In the genomic region with DNA sequence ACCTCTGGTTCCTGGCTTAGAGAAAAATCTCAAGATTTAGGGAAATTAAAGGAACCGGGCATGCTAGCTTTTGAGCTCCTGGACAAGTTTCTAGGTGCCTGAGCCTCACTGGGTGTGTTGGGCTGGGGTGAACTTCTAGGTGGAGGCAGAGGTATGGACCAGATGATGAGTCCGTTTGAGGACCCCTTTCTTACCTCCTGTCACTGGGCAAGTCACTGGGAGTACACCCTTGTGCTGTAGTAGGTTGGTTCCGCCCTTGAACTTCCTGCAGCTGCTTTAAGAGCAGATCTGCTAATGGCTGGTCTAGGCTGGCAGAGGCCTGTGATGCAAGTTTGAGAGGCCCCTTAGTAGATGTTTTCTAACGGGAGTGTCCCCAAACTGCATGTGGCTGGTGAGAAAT, we compare ENCODE assay signal across 8 mouse cellular contexts. TPM values are rescaled to one million over a fixed set of nuclear protein-coding genes. Genes with fewer than 3 reads are reported as not detected.
A peak's percentile ranks its signal among the peaks of the same experiment; 100 is the strongest.
DNase-seq lines count a peak whose midpoint lies in the region; ATAC-seq and TF ChIP-seq lines count a peak whose summit lies in the region.

No protein-coding gene starts in this region.

- H3K4me2 ChIP-seq in forebrain, embryonic 16.5 days (ENCODE audit: low read length), result peak overlapping the region; percentile 86
- peak overlapping the region; percentile 96 for H3K4me2 ChIP-seq in intestine, postnatal 0 days (replicated peaks; ENCODE audit: low read depth)
- H3K4me2 ChIP-seq in neural tube, embryonic 15.5 days, result peak overlapping the region; percentile 83

- H3K4me1 ChIP-seq in forebrain, embryonic 16.5 days (replicated peaks; ENCODE audit: control insufficient read depth, insufficient read depth, low read length), result peaks cover 19% of the 10 kb centered on the region
- peaks cover 5% of the 10 kb centered on the region for H3K4me1 ChIP-seq in intestine, postnatal 0 days (replicated peaks; ENCODE audit: control insufficient read depth, insufficient read depth, low read length)
- peaks cover 31% of the 10 kb centered on the region for H3K4me1 ChIP-seq in neural tube, embryonic 15.5 days

- ATAC-seq in forebrain, embryonic 16.5 days, result no peak
- peak; percentile 37 for ATAC-seq in intestine, postnatal 0 days
- no peak for ATAC-seq in neural tube, embryonic 15.5 days (ENCODE audit: low FRiP score)

- 47% methylated on average over 4 of the region's 4 CpGs for WGBS in forebrain, embryonic 16.5 days
- 40% methylated on average over 4 of the region's 4 CpGs for WGBS in intestine, postnatal 0 days
- 45% methylated on average over 4 of the region's 4 CpGs for WGBS in neural tube, embryonic 15.5 days

- DNase-seq in right cerebral cortex, adult 2 months (ENCODE audit: low spot score in 2 of 2), result peak; percentile 32 to 36
- DNase-seq in right cerebral cortex, postnatal 4 days, result no peak
- peak; percentile 55 to 64 for DNase-seq in lung, adult 18-20 months
- DNase-seq in gastrocnemius, postnatal 10 days, result no peak
- DNase-seq in left cerebral cortex, adult 8-10 months (ENCODE audit: low spot score in 2 of 2), result no peak

- TF ChIP-seq CTCF in intestine, postnatal 0 days (IDR thresholded peaks at IDR 0.05; ENCODE audit: low read depth), result no peak

- H3K27ac ChIP-seq in forebrain, embryonic 16.5 days (ENCODE audit: low read length), result no peak overlapping the region
- peak overlapping the region; percentile 23 for H3K27ac ChIP-seq in intestine, postnatal 0 days (ENCODE audit: low read depth, low read length)
- 0 out of 2 replicates have a peak overlapping the region, but pooled peaks have one; percentile 35 for H3K27ac ChIP-seq in neural tube, embryonic 15.5 days (replicated peaks)

- no peaks in the 10 kb centered on the region for H3K9me3 ChIP-seq in forebrain, embryonic 16.5 days (ENCODE audit: control insufficient read depth, low read length)
- H3K9me3 ChIP-seq in intestine, postnatal 0 days (ENCODE audit: control insufficient read depth), result no peaks in the 10 kb centered on the region
- no peaks in the 10 kb centered on the region for H3K9me3 ChIP-seq in neural tube, embryonic 15.5 days (replicated peaks)

- H3K27me3 ChIP-seq in forebrain, embryonic 16.5 days (replicated peaks; ENCODE audit: control insufficient read depth, insufficient read depth, low read length), result no peaks in the 10 kb centered on the region
- no peaks in the 10 kb centered on the region for H3K27me3 ChIP-seq in intestine, postnatal 0 days (replicated peaks; ENCODE audit: control insufficient read depth, insufficient read depth, low read length)
- H3K27me3 ChIP-seq in neural tube, embryonic 15.5 days (replicated peaks), result no peaks in the 10 kb centered on the region

- H3K9ac ChIP-seq in forebrain, embryonic 16.5 days (replicated peaks; ENCODE audit: low read depth, low read length), result peak overlapping the region; percentile 75
- H3K9ac ChIP-seq in intestine, postnatal 0 days (ENCODE audit: low read depth, low read length), result peak overlapping the region; percentile 78
- peak overlapping the region; percentile 68 for H3K9ac ChIP-seq in neural tube, embryonic 15.5 days (replicated peaks)

- no peaks in the 10 kb centered on the region for H3K36me3 ChIP-seq in forebrain, embryonic 16.5 days (ENCODE audit: control insufficient read depth, insufficient read depth)
- H3K36me3 ChIP-seq in intestine, postnatal 0 days (ENCODE audit: control insufficient read depth, insufficient read depth), result no peaks in the 10 kb centered on the region
- no peaks in the 10 kb centered on the region for H3K36me3 ChIP-seq in neural tube, embryonic 15.5 days

- peak overlapping the region; percentile 59 for H3K4me3 ChIP-seq in forebrain, embryonic 16.5 days (replicated peaks; ENCODE audit: low read length)
- H3K4me3 ChIP-seq in intestine, postnatal 0 days (ENCODE audit: low read depth, low read length), result peak overlapping the region; percentile 57
- H3K4me3 ChIP-seq in neural tube, embryonic 15.5 days (replicated peaks), result peak overlapping the region; percentile 50

RNA-seq across cellular contexts. Expression of a gene that starts 1.1 kb away (rescaled TPM):
- polyA plus RNA-seq in forebrain, embryonic 16.5 days (2015; fragmentation: Nextera tagmentation; extraction: Ambion mirVana), result 6.2 and 8.5 TPM in 2 replicates
- 7.0 and 7.4 TPM in 2 replicates for polyA plus RNA-seq in intestine, postnatal 0 days (2015; fragmentation: Nextera tagmentation; extraction: Ambion mirVana)
- 12.0 and 12.6 TPM in 2 replicates for polyA plus RNA-seq in neural tube, embryonic 15.5 days (2015; fragmentation: Nextera tagmentation; extraction: Ambion mirVana)
- 1 to 10 TPM; 4.8 to 7.2 TPM for total RNA-seq in gastrocnemius, postnatal 10 days (2021)
- total RNA-seq in left cerebral cortex, adult 8-10 months (2022), result 10 to 100 TPM; 22.9 to 33.5 (median 29.5) TPM

Comparison
In these comparisons a context has a peak if more than half of its experiments do, and no peak if none do; other contexts are left out.
1. DNase-seq: peak in right cerebral cortex, adult 2 months (2 of 2) and lung, adult 18-20 months (2 of 2); none in right cerebral cortex, postnatal 4 days (single experiment), gastrocnemius, postnatal 10 days (single experiment) and left cerebral cortex, adult 8-10 months (0 of 2).
2. Peak in every context shown above with its lines, with median percentiles within 50 percentile points of each other: H3K4me2 ChIP-seq, H3K4me3 ChIP-seq and H3K9ac ChIP-seq.